Mouse (Mus musculus) stomach, postnatal 0 days (tissue): ENCODE measurements around the gene Tex22. TPM values are rescaled to one million over a fixed set of nuclear protein-coding genes. Genes with fewer than 3 reads are reported as not detected.
A peak's percentile ranks its signal among the peaks of the same experiment; 100 is the strongest.

Source experiments
- ATAC-seq: fragments of 200-750 bp; cut with Nextera tagmentation; 2 replicates; pipeline ENCODE4 v1.8.0; 2017; ENCODE audit not compliant: low FRiP score, low TSS enrichment
- DNase-seq: peaks from one replicate; pipeline ENCODE4 v3.0.0-alpha.2; 2016; ENCODE audit warnings: low spot score
- H3K27ac ChIP-seq: fragments of 300-500 bp; sonication (generic); replicated peaks from 2 replicates; pipeline ENCODE4 v1.5.1; 2014; ENCODE audit warnings: mild to moderate bottlenecking, control low read depth
- H3K27me3 ChIP-seq: fragments of 300-500 bp; sonication (generic); 2 replicates; pipeline ENCODE4 v1.6.1; 2014; ENCODE audit warnings: low read length; ENCODE audit not compliant: control insufficient read depth, insufficient read depth
- H3K36me3 ChIP-seq: fragments of 300-500 bp; sonication (generic); 2 replicates; pipeline ENCODE4 v1.6.1; 2014; ENCODE audit warnings: low read length, mixed read lengths; ENCODE audit not compliant: control insufficient read depth, insufficient read depth
- H3K4me1 ChIP-seq: fragments of 300-500 bp; sonication (generic); replicated peaks from 2 replicates; pipeline ENCODE4 v1.6.1; 2014; ENCODE audit warnings: antibody characterized with exemption; ENCODE audit not compliant: control insufficient read depth, insufficient read depth
- H3K4me2 ChIP-seq: fragments of 300-500 bp; sonication (generic); replicated peaks from 2 replicates; pipeline ENCODE4 v1.6.1; 2014; ENCODE audit warnings: low read depth, mild to moderate bottlenecking, control low read depth, moderate library complexity
- H3K4me3 ChIP-seq: fragments of 300-500 bp; sonication (generic); 2 replicates; pipeline ENCODE4 v1.5.1; 2014; ENCODE audit warnings: low read depth, low read length, control low read depth
- H3K9ac ChIP-seq: fragments of 300-500 bp; sonication (generic); 2 replicates; pipeline ENCODE4 v1.6.1; 2014; ENCODE audit warnings: mild to moderate bottlenecking, low read length, control low read depth, mixed read lengths
- H3K9me3 ChIP-seq: fragments of 300-500 bp; sonication (generic); 2 replicates; pipeline ENCODE4 v1.6.1; 2016; ENCODE audit warnings: low read length; ENCODE audit not compliant: control insufficient read depth
- CTCF ChIP-seq: IDR thresholded peaks from 2 replicates; pipeline ENCODE4 v1.5.1; 2016; ENCODE audit warnings: antibody characterized with exemption, low read depth, mild to moderate bottlenecking, moderate library complexity
- EP300 ChIP-seq: optimal IDR thresholded peaks from 2 replicates; pipeline ENCODE3; 2016; ENCODE audit warnings: antibody characterized with exemption
- WGBS: fragments of 180-500 bp; shearing (Covaris S2); extraction: QIAGEN DNeasy Blood & Tissue Kit; methylation state at CpG from one replicate; pipeline ENCODE4 v1.1.7; 2014; 5-methylcytosine and 5-hydroxymethylcytosine counted together
- polyA plus RNA-seq: library from polyadenylated mRNA; unstranded; fragments of >200 nt; fragmentation: Nextera tagmentation; extraction: Ambion mirVana; gene quantifications from 2 replicates; pipeline ENCODE4 v1.2.1, GENCODE M21; 2015

The Tex22 gene
- not detected in 2 replicates for polyA plus RNA-seq

DNA sequence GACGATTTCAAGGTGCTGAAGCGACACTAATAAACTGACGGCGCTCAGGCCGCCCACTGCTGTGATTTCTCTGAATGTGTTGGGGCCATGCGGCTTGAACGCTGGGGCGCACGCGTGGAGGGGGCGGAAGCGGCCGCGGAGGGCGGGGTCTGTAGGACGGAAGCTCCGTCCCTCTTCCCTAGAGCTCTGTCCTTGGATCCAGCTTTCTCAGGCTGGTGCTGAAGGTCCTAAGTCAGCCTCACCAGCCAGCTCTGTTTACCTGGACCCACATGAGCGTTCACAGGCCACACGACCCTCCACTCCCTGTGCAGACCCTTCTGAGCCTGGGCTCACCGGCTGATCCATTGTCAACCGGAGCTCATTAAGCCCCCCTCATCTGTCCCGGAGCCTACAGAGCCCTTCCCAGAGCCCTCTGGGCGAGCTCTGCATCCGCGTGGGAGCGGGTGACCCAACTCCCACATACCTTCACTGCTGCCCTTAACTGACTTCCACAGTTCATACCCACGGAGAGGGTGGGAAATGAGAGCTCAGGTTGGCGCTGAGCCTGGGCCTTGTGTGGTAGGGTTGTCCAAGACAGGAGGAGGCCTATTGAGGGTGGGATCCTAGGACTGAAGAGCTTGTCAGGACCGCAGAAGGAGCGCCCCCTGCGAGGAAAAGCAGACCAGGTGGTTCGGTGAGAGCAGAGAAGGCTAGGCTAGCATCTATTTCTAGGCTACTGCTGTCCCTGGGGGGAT lies at the start of gene Tex22:
Gene Tex22, plus strand, starts transcription at position 174 of the 734 bp plus-strand sequence.
- TF ChIP-seq EP300: peak; percentile 73
- TF ChIP-seq CTCF: no peak; the same call in 1 of the 2 replicates
- 4% methylated on average over 32 of the region's 32 CpGs for WGBS
- peaks cover 9% of the 10 kb centered on the region for H3K4me1 ChIP-seq
- peak; percentile 90 for DNase-seq
- H3K27me3 ChIP-seq: no peaks in the 10 kb centered on the region
- H3K4me2 ChIP-seq: peak within 1 kb of the TSS; percentile 94
- H3K9me3 ChIP-seq: no peaks in the 10 kb centered on the region
- peak within 1 kb of the TSS; percentile 92 for H3K27ac ChIP-seq
- H3K4me3 ChIP-seq: peak within 1 kb of the TSS; percentile 46
- peak; percentile 91 for ATAC-seq
- H3K36me3 ChIP-seq: peaks cover 17% of the 10 kb centered on the region
- H3K9ac ChIP-seq: peak within 1 kb of the TSS; percentile 64

DNA sequence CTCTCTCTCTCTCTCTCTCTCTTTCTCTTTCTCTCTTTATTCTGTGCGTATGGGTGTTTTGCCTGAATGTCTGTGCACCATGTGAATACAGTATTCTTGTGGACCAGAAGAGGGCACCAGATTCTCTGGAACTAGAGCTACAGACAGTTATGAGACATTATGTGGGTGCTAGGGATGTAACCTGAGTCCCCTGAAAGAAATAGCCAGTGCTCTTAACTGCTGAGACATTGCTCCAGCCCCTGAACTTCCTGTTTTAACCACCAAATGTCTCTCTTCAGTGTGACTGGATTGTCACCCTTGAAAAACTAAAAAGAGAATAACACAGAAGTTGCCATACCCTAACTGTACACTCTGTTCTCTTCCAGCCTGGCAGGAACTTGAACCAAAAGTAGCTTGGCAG lies 47.7 kb upstream of the Tex22 start:
- Histone ChIP-seq H3K9ac (no peak overlapping the region), H3K27ac (no peak overlapping the region), H3K9me3 (no peaks in the 10 kb centered on the region), H3K4me2 (no peak overlapping the region), H3K27me3 (no peaks in the 10 kb centered on the region), H3K4me3 (no peak overlapping the region), H3K36me3 (no peaks in the 10 kb centered on the region; the same call in 1 of the 2 replicates), H3K4me1 (no peaks in the 10 kb centered on the region)
- WGBS: 100% methylated on average over 1 of the region's 1 CpGs
- DNase-seq: no peak
- no peak for ATAC-seq
- TF ChIP-seq CTCF (peak; percentile 36), EP300 (no peak)

- Histone ChIP-seq H3K4me3 (no peak overlapping the region), H3K4me2 (no peak overlapping the region), H3K9me3 (no peaks in the 10 kb centered on the region), H3K27me3 (no peaks in the 10 kb centered on the region), H3K4me1 (no peaks in the 10 kb centered on the region), H3K27ac (no peak overlapping the region; the same call in 1 of the 2 replicates), H3K36me3 (no peaks in the 10 kb centered on the region; the same call in 1 of the 2 replicates), H3K9ac (no peak overlapping the region)
- no peak for TF ChIP-seq EP300
- TF ChIP-seq CTCF: no peak
- WGBS: 85% methylated on average over 2 of the region's 2 CpGs
- DNase-seq (no peak), ATAC-seq (no peak)
These were observed 46.8 kb upstream of the Tex22 start for GRCm38 (mm10) chr12:113027495-113027894.

GRCm38 (mm10) chr12:113028067-113028466 lies 46.2 kb upstream of the Tex22 start:
- H3K9me3 ChIP-seq: no peaks in the 10 kb centered on the region
- no peak overlapping the region for H3K4me3 ChIP-seq
- TF ChIP-seq EP300 (no peak), CTCF (no peak)
- no peaks in the 10 kb centered on the region for H3K27me3 ChIP-seq
- DNase-seq (no peak), ATAC-seq (peak; percentile 36; the same call in 1 of the 2 replicates)
- H3K9ac ChIP-seq: no peak overlapping the region
- no peak overlapping the region; the same call in 1 of the 2 replicates for H3K27ac ChIP-seq
- no peaks in the 10 kb centered on the region; the same call in 1 of the 2 replicates for H3K36me3 ChIP-seq
- WGBS: 67% methylated on average over 5 of the region's 5 CpGs
- H3K4me1 ChIP-seq: no peaks in the 10 kb centered on the region
- H3K4me2 ChIP-seq: no peak overlapping the region

DNA sequence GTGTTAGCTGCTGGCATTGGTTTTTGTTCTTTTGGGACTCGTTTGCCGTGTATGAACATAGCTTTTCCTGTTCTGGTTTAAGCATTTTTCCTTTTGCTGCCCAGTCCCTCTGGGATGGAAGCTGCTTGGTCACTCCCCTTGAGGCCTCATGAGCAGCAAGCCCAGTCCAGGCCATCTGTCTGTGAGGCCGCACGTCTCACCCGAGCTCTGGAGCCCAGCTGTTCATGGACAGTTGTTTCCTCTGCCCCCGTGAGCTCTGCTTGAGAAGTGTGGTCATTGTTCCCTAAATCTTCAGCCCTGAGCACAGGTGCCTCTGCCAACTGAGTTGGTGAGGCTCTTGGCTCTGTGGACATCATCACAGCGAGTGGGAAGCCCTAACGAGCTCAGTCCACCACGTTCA lies 45.4 kb upstream of the Tex22 start:
- Histone ChIP-seq H3K27me3 (no peaks in the 10 kb centered on the region), H3K9ac (no peak overlapping the region), H3K36me3 (no peaks in the 10 kb centered on the region; the same call in 1 of the 2 replicates), H3K27ac (0 out of 2 replicates have a peak overlapping the region, but pooled peaks have one; percentile 14), H3K4me1 (no peaks in the 10 kb centered on the region), H3K4me3 (no peak overlapping the region), H3K4me2 (no peak overlapping the region), H3K9me3 (no peaks in the 10 kb centered on the region)
- TF ChIP-seq EP300 (no peak), CTCF (no peak)
- ATAC-seq (no peak), DNase-seq (no peak)
- whole genome bisulfite sequencing: 69% methylated on average over 9 of the region's 9 CpGs

DNA sequence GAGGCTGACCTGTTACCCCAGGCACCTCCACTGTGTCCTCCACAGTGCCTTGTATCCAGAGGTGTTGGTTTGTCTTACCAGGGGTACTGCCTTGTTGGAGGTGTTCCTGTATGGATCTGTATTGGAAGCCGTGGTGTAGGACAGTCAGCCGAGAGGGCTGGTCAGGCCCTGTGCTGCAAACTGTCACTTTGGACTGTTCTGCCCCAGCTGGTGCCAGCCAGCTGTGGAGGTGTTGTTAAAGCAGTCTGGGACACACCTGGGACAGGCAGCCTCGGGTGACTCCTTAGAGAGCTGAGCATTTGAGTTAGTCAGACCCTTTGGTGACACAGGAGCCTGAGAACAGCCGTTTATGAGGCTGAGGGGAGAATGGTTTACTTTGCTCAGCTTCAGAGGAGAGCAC lies 44.3 kb upstream of the Tex22 start:
- no peak for TF ChIP-seq EP300
- ATAC-seq (no peak; the same call in 1 of the 2 replicates), DNase-seq (no peak)
- WGBS: 51% methylated on average over 4 of the region's 4 CpGs
- H3K4me3 ChIP-seq: no peak overlapping the region
- H3K36me3 ChIP-seq: no peaks in the 10 kb centered on the region; the same call in 1 of the 2 replicates
- no peaks in the 10 kb centered on the region for H3K27me3 ChIP-seq
- no peak overlapping the region for H3K9ac ChIP-seq
- no peaks in the 10 kb centered on the region for H3K4me1 ChIP-seq
- H3K27ac ChIP-seq: no peak overlapping the region
- no peak overlapping the region for H3K4me2 ChIP-seq
- no peaks in the 10 kb centered on the region for H3K9me3 ChIP-seq
